ENCODE assay signal across 8 mouse cellular contexts in the genomic region with DNA sequence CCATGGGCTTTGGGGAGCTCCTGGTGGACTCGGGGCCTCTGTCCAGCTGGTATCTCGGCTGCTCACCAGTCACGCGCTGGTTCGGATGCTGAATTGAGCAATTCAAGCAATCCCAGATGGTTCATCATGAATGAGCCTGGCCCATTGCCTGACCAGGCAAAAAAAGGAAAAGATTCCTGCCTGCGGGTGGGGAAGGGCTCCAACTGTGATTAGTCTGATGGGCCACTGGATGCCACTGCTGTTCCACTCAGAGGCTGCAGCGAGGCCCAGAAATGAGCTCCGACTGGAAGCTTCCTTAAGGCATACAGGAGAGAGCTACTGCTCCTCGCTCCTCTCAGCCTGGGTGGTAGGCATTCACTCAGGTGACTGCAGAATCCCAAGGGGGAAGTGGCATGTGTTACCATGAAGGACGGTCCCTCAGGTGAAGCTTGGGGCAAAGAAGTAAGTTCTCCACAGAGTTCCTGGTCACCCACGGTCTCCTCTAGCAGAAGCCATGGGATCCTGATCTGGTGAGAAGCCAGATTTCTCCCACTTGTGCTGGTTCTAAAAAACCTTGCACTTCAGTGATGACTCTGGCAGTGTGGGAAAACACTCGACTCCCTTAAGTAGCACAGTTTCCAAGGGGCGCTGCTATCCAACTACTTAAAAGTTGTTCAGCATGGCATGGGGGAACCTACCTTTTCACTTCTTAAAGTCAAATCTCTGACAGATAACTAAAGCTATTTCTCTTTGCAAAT. TPM values are rescaled to one million over a fixed set of nuclear protein-coding genes. Genes with fewer than 3 reads are reported as not detected.
A peak's percentile ranks its signal among the peaks of the same experiment; 100 is the strongest.
DNase-seq lines count a peak whose midpoint lies in the region; ATAC-seq and TF ChIP-seq lines count a peak whose summit lies in the region.

No protein-coding gene starts in this region.

- peak; percentile 76 for DNase-seq in urinary bladder, postnatal 14 days (ENCODE audit: low spot score)
- DNase-seq in urinary bladder, postnatal 10 days (ENCODE audit: low spot score), result no peak
- peak; percentile 88 to 93 for DNase-seq in cerebellum, postnatal 14 days
- DNase-seq in heart, adult 8-10 months (ENCODE audit: low spot score), result peak; percentile 55
- peak; percentile 85 for DNase-seq in kidney, postnatal 0 days (ENCODE audit: low spot score)
- DNase-seq in lung, embryonic 14.5 days, result peak; percentile 87
- DNase-seq in right cerebral cortex, postnatal 25 days, result peak; percentile 81
- no peak for DNase-seq in thymus, postnatal 25 days

- no peaks in the 10 kb centered on the region for H3K9me3 ChIP-seq in kidney, postnatal 0 days (replicated peaks; ENCODE audit: low read length)
- no peaks in the 10 kb centered on the region for H3K9me3 ChIP-seq in lung, embryonic 14.5 days (ENCODE audit: low read depth, low read length)

- H3K4me1 ChIP-seq in kidney, postnatal 0 days (replicated peaks; ENCODE audit: insufficient read depth, low read length), result no peaks in the 10 kb centered on the region
- peaks cover 6% of the 10 kb centered on the region for H3K4me1 ChIP-seq in lung, embryonic 14.5 days (ENCODE audit: insufficient read depth)

- no peaks in the 10 kb centered on the region for H3K27me3 ChIP-seq in kidney, postnatal 0 days (ENCODE audit: insufficient read depth, low read length)
- H3K27me3 ChIP-seq in lung, embryonic 14.5 days (ENCODE audit: insufficient read depth, low read length), result no peaks in the 10 kb centered on the region

- peak; percentile 83 for ATAC-seq in kidney, postnatal 0 days (replicated peaks; ENCODE audit: low FRiP score, low read depth)
- peak; percentile 83 for ATAC-seq in lung, embryonic 14.5 days (ENCODE audit: insufficient read depth)

- WGBS in kidney, postnatal 0 days, result 66% methylated on average over 13 of the region's 13 CpGs
- 50% methylated on average over 13 of the region's 13 CpGs for WGBS in lung, embryonic 14.5 days

- TF ChIP-seq CTCF in kidney, postnatal 0 days (IDR thresholded peaks at IDR 0.05; ENCODE audit: low read depth), result peak; percentile 87
- TF ChIP-seq CTCF in lung, embryonic 14.5 days (IDR thresholded peaks at IDR 0.05; ENCODE audit: low read depth), result peak; percentile 82

- no peak overlapping the region for H3K4me2 ChIP-seq in kidney, postnatal 0 days (ENCODE audit: low read length)
- H3K4me2 ChIP-seq in lung, embryonic 14.5 days, result 0 out of 2 replicates have a peak overlapping the region, but pooled peaks have one; percentile 4

- H3K27ac ChIP-seq in kidney, postnatal 0 days, result no peak overlapping the region; the same call in 1 of the 2 replicates
- peak overlapping the region; percentile 24; the same call in 1 of the 2 replicates for H3K27ac ChIP-seq in lung, embryonic 14.5 days (ENCODE audit: low read depth)

- H3K4me3 ChIP-seq in kidney, postnatal 0 days (replicated peaks; ENCODE audit: low read depth, low read length), result no peak overlapping the region
- H3K4me3 ChIP-seq in lung, embryonic 14.5 days (ENCODE audit: low read depth, low read length), result no peak overlapping the region

- H3K36me3 ChIP-seq in kidney, postnatal 0 days (ENCODE audit: insufficient read depth, low read length), result no peaks in the 10 kb centered on the region
- H3K36me3 ChIP-seq in lung, embryonic 14.5 days (ENCODE audit: insufficient read depth), result no peaks in the 10 kb centered on the region

- H3K9ac ChIP-seq in kidney, postnatal 0 days (ENCODE audit: low read depth, low read length), result no peak overlapping the region
- H3K9ac ChIP-seq in lung, embryonic 14.5 days, result no peak overlapping the region

RNA-seq across cellular contexts. Expression of gene Susd1, which starts 57.3 kb away (rescaled TPM):
- 1 to 10 TPM in 1 of 4 experiments, under 1 TPM in 3; 0.31 to 2.2 (median 0.83) TPM for total RNA-seq in heart, adult 8-10 months (2022)
- 6.3 and 7.6 TPM in 2 replicates for polyA plus RNA-seq in kidney, postnatal 0 days (2015; fragmentation: Nextera tagmentation; extraction: Ambion mirVana)
- polyA plus RNA-seq in lung, embryonic 14.5 days (2014; fragmentation: Nextera tagmentation; extraction: Ambion mirVana), result 5.1 and 5.6 TPM in 2 replicates

Comparison
In these comparisons a context has a peak if more than half of its experiments do, and no peak if none do; other contexts are left out.
1. DNase-seq: peak in urinary bladder, postnatal 14 days (single experiment), cerebellum, postnatal 14 days (2 of 2), heart, adult 8-10 months (single experiment), kidney, postnatal 0 days (single experiment), lung, embryonic 14.5 days (single experiment) and right cerebral cortex, postnatal 25 days (single experiment); none in urinary bladder, postnatal 10 days (single experiment) and thymus, postnatal 25 days (single experiment).